Mouse (Mus musculus) ovary, postnatal 10 days (tissue): Measurements from ENCODE around the gene Urgcp.

Experiments
- DNase-seq: peaks from one replicate; pipeline ENCODE4 v3.0.0; 2022; ENCODE audit warnings: low spot score

The Urgcp gene

GRCm38 (mm10) chr11:5707530-5708353 lies 54.4 kb downstream of the Urgcp start:
- DNase-seq = peak; percentile 71

GRCm38 (mm10) chr11:5706874-5707529 lies 55.2 kb downstream of the Urgcp start:
- no peak for DNase-seq

DNA sequence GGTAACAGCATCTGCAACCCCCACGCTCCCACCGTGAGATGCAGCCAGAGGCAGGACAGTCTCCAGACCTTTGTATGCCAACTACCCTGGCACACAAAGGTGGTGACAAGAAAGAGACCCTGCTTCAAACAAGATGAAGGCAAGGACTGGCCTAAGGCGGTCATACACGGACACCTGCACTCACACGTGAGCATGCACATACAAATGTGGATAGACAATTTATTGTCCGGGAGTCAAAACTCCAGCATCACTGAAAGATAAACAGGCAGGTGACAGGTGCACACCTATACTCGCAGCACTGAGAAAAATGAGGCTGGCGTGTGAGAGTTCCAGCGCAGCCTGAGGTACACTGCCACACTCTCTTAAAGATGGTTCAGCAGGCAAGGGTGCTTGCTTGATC lies 56.2 kb downstream of the Urgcp start:
- no peak for DNase-seq

DNA sequence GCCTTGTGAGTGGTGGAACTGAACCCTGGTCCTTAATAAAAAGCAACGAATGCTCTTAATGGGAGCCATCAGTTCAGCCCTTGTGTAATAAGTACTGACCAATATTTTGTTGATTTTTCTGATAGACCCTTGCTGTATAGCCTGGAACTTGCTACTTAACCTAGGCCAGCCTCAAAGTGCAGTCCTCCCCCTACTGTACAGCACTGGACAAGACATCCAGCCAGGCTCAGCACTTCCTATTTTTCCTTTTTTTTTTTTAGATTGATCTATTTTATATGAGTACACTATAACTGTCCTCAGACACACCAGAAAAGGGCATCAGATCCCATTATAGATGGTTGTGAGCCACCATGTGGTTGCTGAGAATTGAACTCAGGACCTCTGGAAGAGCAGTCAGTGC lies 58.8 kb downstream of the Urgcp start:
- DNase-seq = no peak

GRCm38 (mm10) chr11:5702957-5703332 lies 59.2 kb downstream of the Urgcp start:
- DNase-seq = no peak

DNA sequence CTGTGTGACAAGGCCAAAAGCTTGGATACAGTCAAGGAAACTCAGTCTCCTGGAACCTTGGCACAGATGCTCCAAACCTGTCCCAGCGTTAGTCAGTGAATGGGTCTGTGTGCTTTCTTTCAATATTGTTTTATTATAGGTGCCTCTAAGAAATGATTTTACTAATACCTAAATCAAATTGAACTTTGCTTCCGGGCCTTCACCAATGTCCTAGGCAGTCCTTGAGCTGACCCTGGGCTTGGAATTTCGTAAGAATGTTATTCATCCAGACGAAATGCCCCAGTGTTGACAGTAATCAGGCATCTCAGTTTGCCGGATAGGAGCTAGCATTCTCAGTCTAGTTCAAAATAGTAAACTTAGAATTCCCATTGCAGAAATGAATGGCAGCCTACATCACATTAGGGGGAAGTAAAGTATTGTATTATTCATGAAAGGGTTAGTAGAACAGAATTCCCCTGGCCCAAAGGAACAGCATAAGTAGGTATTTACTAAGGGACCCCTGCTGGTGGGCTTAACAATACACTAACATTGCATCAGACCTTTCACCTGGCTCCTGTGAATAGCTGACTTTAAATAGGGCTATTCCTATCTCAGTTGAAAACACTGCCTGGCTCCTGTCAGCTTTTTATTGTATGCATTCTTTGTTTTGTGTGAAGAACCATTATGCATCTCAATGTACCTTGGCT lies 59.8 kb downstream of the Urgcp start:
- DNase-seq = no peak

- DNase-seq = no peak
Observed at GRCm38 (mm10) chr11:5701821-5702220, 60.4 kb downstream of the Urgcp start.

- DNase-seq = no peak
Observed at GRCm38 (mm10) chr11:5701300-5701699, 60.9 kb downstream of the Urgcp start.

- DNase-seq = no peak
Observed at GRCm38 (mm10) chr11:5700808-5701207, 61.4 kb downstream of the Urgcp start.

DNA sequence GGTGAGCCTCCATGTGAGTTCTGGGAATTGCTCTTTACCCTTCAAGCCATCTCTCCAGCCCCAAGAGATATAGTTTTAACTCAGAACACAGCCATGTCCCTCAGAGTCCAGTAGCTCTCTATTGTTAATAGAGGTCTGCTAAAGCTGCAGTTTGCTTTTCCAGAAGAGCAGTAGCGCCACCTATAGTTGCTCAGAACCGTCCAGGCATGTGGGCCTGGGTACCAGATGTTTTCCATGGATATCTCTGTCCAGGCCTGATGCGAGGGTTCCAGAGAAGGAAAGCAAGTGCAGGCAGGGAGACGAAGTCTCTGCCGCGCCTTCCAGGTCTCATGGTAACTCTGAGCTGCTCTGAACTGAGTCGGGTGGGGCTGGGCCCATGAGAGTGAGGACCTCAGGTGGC lies 70.4 kb downstream of the Urgcp start:
- DNase-seq = no peak

DNA sequence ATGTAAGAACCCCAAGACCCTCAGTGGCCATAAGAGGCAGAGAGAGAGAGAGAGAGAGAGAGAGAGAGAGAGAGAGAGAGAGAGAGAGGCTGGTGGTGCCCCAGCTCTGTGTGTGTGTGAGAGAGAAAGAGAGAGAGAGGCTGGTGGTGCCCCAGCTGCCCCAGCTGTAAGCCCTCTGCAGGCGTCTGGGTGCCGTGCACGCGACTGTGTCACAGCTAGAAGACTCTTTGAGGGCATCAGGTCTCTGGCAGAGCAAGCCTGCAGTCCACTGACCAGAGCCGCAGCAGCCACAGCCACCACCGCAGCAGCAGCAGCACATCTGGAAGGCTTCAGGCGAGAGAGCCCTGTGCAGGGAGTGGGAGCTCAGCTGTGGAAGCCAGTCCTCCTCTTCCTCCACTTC lies 77.9 kb downstream of the Urgcp start:
- no peak for DNase-seq

DNA sequence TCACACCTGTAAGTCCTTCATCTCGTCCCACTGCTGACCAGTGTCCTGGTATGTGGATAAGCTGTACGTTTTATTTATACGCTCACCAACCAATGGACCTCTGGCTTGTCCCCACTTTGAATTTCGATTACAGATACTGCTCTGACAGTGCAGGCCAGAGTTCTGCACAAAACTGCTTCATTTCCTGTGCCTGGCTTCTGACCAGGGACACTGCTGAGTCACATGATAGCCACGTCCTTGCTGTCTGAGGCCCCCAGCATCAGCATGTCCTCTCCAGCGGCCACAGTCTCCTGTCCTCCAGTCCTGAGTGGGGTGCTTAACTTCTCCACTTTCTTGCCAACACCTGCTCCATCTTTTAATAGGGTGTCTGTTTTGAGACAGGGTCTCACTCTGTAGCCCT lies 79.6 kb downstream of the Urgcp start:
- no peak for DNase-seq
